Mouse (Mus musculus) midbrain, embryonic 11.5 days (tissue): ENCODE results near the gene Arhgef10l. TPM values are rescaled to one million over a fixed set of nuclear protein-coding genes. Genes with fewer than 3 reads are reported as not detected.
"Not testable (repeated sequence)": the region's sequence is repeated elsewhere in the genome, so short reads cannot be mapped to it uniquely, and the experiment has no call there.

ENCODE experiments used
- ATAC-seq: fragments of 200-750 bp; cut with Nextera tagmentation; 2 replicates; pipeline ENCODE4 v1.8.0; 2017; ENCODE audit warnings: moderate TSS enrichment, moderate library complexity; ENCODE audit not compliant: low FRiP score
- DNase-seq: peaks from one replicate; pipeline ENCODE4 v3.0.0; 2015; ENCODE audit warnings: low spot score; ENCODE audit errors: missing footprints
- H3K27ac ChIP-seq: fragments of 300-500 bp; sonication (generic); 2 replicates; pipeline ENCODE4 v1.5.1; 2014; ENCODE audit warnings: low read depth, low read length
- H3K27me3 ChIP-seq: fragments of 300-500 bp; sonication (generic); 2 replicates; pipeline ENCODE4 v1.6.1; 2014; ENCODE audit warnings: mild to moderate bottlenecking, low read length, moderate library complexity, mixed read lengths; ENCODE audit not compliant: control insufficient read depth, insufficient read depth
- H3K36me3 ChIP-seq: fragments of 300-500 bp; sonication (generic); 2 replicates; pipeline ENCODE4 v1.6.1; 2014; ENCODE audit warnings: mild to moderate bottlenecking, low read length, moderate library complexity, mixed read lengths; ENCODE audit not compliant: control insufficient read depth, insufficient read depth
- H3K4me1 ChIP-seq: fragments of 300-500 bp; sonication (generic); 2 replicates; pipeline ENCODE4 v1.6.1; 2014; ENCODE audit warnings: low read length; ENCODE audit not compliant: control insufficient read depth, insufficient read depth
- H3K4me2 ChIP-seq: fragments of 300-500 bp; sonication (generic); 2 replicates; pipeline ENCODE4 v1.6.1; 2014; ENCODE audit warnings: mild to moderate bottlenecking, moderate library complexity
- H3K4me3 ChIP-seq: fragments of 300-500 bp; sonication (generic); 2 replicates; pipeline ENCODE4 v1.5.1; 2014; ENCODE audit warnings: low read depth, low read length
- H3K9ac ChIP-seq: fragments of 300-500 bp; sonication (generic); 2 replicates; pipeline ENCODE4 v1.6.1; 2014; ENCODE audit warnings: low read length
- H3K9me3 ChIP-seq: fragments of 300-500 bp; sonication (generic); 2 replicates; pipeline ENCODE4 v1.6.1; 2016; ENCODE audit warnings: low read length; ENCODE audit not compliant: control insufficient read depth
- WGBS: fragments of 180-500 bp; shearing (Covaris S2); extraction: QIAGEN DNeasy Blood & Tissue Kit; methylation state at CpG from one replicate; pipeline ENCODE4 v1.1.7; 2014; 5-methylcytosine and 5-hydroxymethylcytosine counted together
- polyA plus RNA-seq: library from polyadenylated mRNA; unstranded; fragments of >200 nt; fragmentation: Nextera tagmentation; extraction: Ambion mirVana; gene quantifications from 2 replicates; pipeline ENCODE4 v1.2.1, GENCODE M21; 2014

Gene Arhgef10l
- polyA plus RNA-seq, 1 experiment from 2014 or later, result 18.5 TPM

- Histone ChIP-seq H3K27me3 (no peaks in the 10 kb centered on the region), H3K4me2 (no peak overlapping the region), H3K4me3 (no peak overlapping the region), H3K36me3 (peaks cover 19% of the 10 kb centered on the region), H3K4me1 (no peaks in the 10 kb centered on the region), H3K9ac (no peak overlapping the region), H3K9me3 (no peaks in the 10 kb centered on the region), H3K27ac (no peak overlapping the region)
- ATAC-seq, result no peak
- WGBS, result 83% methylated on average over 15 of the region's 15 CpGs
- DNase-seq, result no peak
These were observed 83.3 kb downstream of the Arhgef10l start for GRCm38 (mm10) chr4:140582390-140583088.

GRCm38 (mm10) chr4:140581730-140582389 lies 84.0 kb downstream of the Arhgef10l start:
- Histone ChIP-seq H3K27ac (no peak overlapping the region), H3K9ac (no peak overlapping the region; the same call in 1 of the 2 replicates), H3K4me2 (no peak overlapping the region), H3K36me3 (peaks cover 19% of the 10 kb centered on the region), H3K4me1 (no peaks in the 10 kb centered on the region), H3K27me3 (no peaks in the 10 kb centered on the region), H3K4me3 (no peak overlapping the region), H3K9me3 (no peaks in the 10 kb centered on the region)
- WGBS, result 84% methylated on average over 23 of the region's 23 CpGs
- ATAC-seq (no peak), DNase-seq (no peak)

- ATAC-seq (no peak), DNase-seq (no peak)
- Histone ChIP-seq H3K36me3 (peaks cover 19% of the 10 kb centered on the region), H3K9me3 (no peaks in the 10 kb centered on the region), H3K27ac (no peak overlapping the region), H3K9ac (no peak overlapping the region; the same call in 1 of the 2 replicates), H3K4me3 (no peak overlapping the region), H3K4me2 (no peak overlapping the region), H3K27me3 (no peaks in the 10 kb centered on the region), H3K4me1 (no peaks in the 10 kb centered on the region)
- 85% methylated on average over 16 of the region's 16 CpGs for WGBS
These were observed 84.5 kb downstream of the Arhgef10l start for GRCm38 (mm10) chr4:140581341-140581729.

GRCm38 (mm10) chr4:140580866-140581265 lies 84.9 kb downstream of the Arhgef10l start:
- Histone ChIP-seq H3K4me3 (no peak overlapping the region), H3K36me3 (peaks cover 19% of the 10 kb centered on the region), H3K9ac (no peak overlapping the region), H3K4me1 (no peaks in the 10 kb centered on the region), H3K27ac (no peak overlapping the region), H3K27me3 (no peaks in the 10 kb centered on the region), H3K4me2 (no peak overlapping the region), H3K9me3 (no peaks in the 10 kb centered on the region)
- ATAC-seq (no peak), DNase-seq (no peak)
- WGBS, result 92% methylated on average over 4 of the region's 4 CpGs

GRCm38 (mm10) chr4:140579576-140579975 lies 86.2 kb downstream of the Arhgef10l start:
- ATAC-seq (no peak), DNase-seq (no peak)
- H3K36me3 ChIP-seq, result peaks cover 19% of the 10 kb centered on the region; the same call in 1 of the 2 replicates
- WGBS, result 92% methylated on average over 8 of the region's 8 CpGs
- no peaks in the 10 kb centered on the region for H3K4me1 ChIP-seq
- H3K27me3 ChIP-seq, result no peaks in the 10 kb centered on the region
- no peak overlapping the region for H3K4me2 ChIP-seq
- H3K9ac ChIP-seq, result no peak overlapping the region
- no peaks in the 10 kb centered on the region for H3K9me3 ChIP-seq
- H3K27ac ChIP-seq, result no peak overlapping the region
- no peak overlapping the region for H3K4me3 ChIP-seq

GRCm38 (mm10) chr4:140579149-140579548 lies 86.7 kb downstream of the Arhgef10l start:
- Histone ChIP-seq H3K9ac (no peak overlapping the region), H3K4me3 (no peak overlapping the region), H3K9me3 (no peaks in the 10 kb centered on the region), H3K27ac (no peak overlapping the region), H3K36me3 (peaks cover 19% of the 10 kb centered on the region; the same call in 1 of the 2 replicates), H3K4me2 (no peak overlapping the region), H3K4me1 (no peaks in the 10 kb centered on the region), H3K27me3 (no peaks in the 10 kb centered on the region)
- DNase-seq, result no peak
- no peak for ATAC-seq
- WGBS, result 95% methylated on average over 13 of the region's 13 CpGs

- Histone ChIP-seq H3K27ac (no peak overlapping the region), H3K36me3 (peaks cover 24% of the 10 kb centered on the region; the same call in 1 of the 2 replicates), H3K9me3 (no peaks in the 10 kb centered on the region), H3K4me3 (no peak overlapping the region), H3K4me2 (no peak overlapping the region), H3K27me3 (no peaks in the 10 kb centered on the region), H3K4me1 (no peaks in the 10 kb centered on the region), H3K9ac (no peak overlapping the region)
- no peak for ATAC-seq
- no peak for DNase-seq
- 98% methylated on average over 16 of the region's 16 CpGs for WGBS
These were observed 89.2 kb downstream of the Arhgef10l start for GRCm38 (mm10) chr4:140576628-140577027.

GRCm38 (mm10) chr4:140574863-140575262 lies 90.9 kb downstream of the Arhgef10l start:
- not testable (repeated sequence) for ATAC-seq, H3K27ac ChIP-seq, H3K4me1 ChIP-seq, H3K4me2 ChIP-seq, H3K27me3 ChIP-seq, DNase-seq, H3K4me3 ChIP-seq, H3K9ac ChIP-seq, H3K9me3 ChIP-seq
- 90% methylated on average over 7 of the region's 7 CpGs for WGBS
- peaks cover 22% of the 10 kb centered on the region; the same call in 1 of the 2 replicates for H3K36me3 ChIP-seq

- no peak for DNase-seq
- H3K27me3 ChIP-seq, result no peaks in the 10 kb centered on the region
- no peak overlapping the region for H3K4me2 ChIP-seq
- H3K4me3 ChIP-seq, result no peak overlapping the region
- no peaks in the 10 kb centered on the region for H3K4me1 ChIP-seq
- H3K36me3 ChIP-seq, result peaks cover 31% of the 10 kb centered on the region
- H3K9ac ChIP-seq, result no peak overlapping the region
- H3K27ac ChIP-seq, result no peak overlapping the region
- WGBS, result 90% methylated on average over 17 of the region's 17 CpGs
- ATAC-seq, result no peak
- no peaks in the 10 kb centered on the region; the same call in 1 of the 2 replicates for H3K9me3 ChIP-seq
These were observed 93.4 kb downstream of the Arhgef10l start for GRCm38 (mm10) chr4:140572376-140572775.
